Mouse (Mus musculus): ENCODE measurements around the gene Zbtb20. TPM values are rescaled to one million over a fixed set of nuclear protein-coding genes. Genes with fewer than 3 reads are reported as not detected.

Gene Zbtb20
- polyA plus RNA-seq, 1 experiment from 2014 or later: 6.6 TPM

GRCm38 (mm10) chr16:43172912-43173311, 297.2 kb downstream of the Zbtb20 start:
- no peaks in the 10 kb centered on the region for H3K4me1 ChIP-seq (replicated peaks; ENCODE audit: control insufficient read depth, insufficient read depth, low read length)
- no peaks in the 10 kb centered on the region for H3K36me3 ChIP-seq (ENCODE audit: control insufficient read depth, insufficient read depth, low read length)
- 81% methylated on average over 1 of the region's 1 CpGs for WGBS
- H3K9ac ChIP-seq (ENCODE audit: low read depth, low read length): no peak overlapping the region
- H3K27me3 ChIP-seq (replicated peaks; ENCODE audit: control insufficient read depth, insufficient read depth, low read length): no peaks in the 10 kb centered on the region
- DNase-seq (ENCODE audit: low spot score): no peak
- H3K4me3 ChIP-seq (ENCODE audit: low read depth, low read length): no peak overlapping the region
- H3K4me2 ChIP-seq: no peak overlapping the region
- H3K27ac ChIP-seq (ENCODE audit: low read depth, low read length): no peak overlapping the region
- H3K9me3 ChIP-seq (ENCODE audit: control insufficient read depth, low read length): no peaks in the 10 kb centered on the region
- no peak for ATAC-seq (replicated peaks; ENCODE audit: low FRiP score)

GRCm38 (mm10) chr16:43174815-43175214, 299.1 kb downstream of the Zbtb20 start:
- Histone ChIP-seq H3K4me1 (replicated peaks; ENCODE audit: control insufficient read depth, insufficient read depth, low read length) (no peaks in the 10 kb centered on the region), H3K36me3 (ENCODE audit: control insufficient read depth, insufficient read depth, low read length) (no peaks in the 10 kb centered on the region), H3K4me2 (no peak overlapping the region), H3K9me3 (ENCODE audit: control insufficient read depth, low read length) (no peaks in the 10 kb centered on the region), H3K27ac (ENCODE audit: low read depth, low read length) (no peak overlapping the region), H3K27me3 (replicated peaks; ENCODE audit: control insufficient read depth, insufficient read depth, low read length) (no peaks in the 10 kb centered on the region), H3K9ac (ENCODE audit: low read depth, low read length) (no peak overlapping the region), H3K4me3 (ENCODE audit: low read depth, low read length) (no peak overlapping the region)
- WGBS: 75% methylated on average over 2 of the region's 2 CpGs
- DNase-seq (ENCODE audit: low spot score) (no peak), ATAC-seq (replicated peaks; ENCODE audit: low FRiP score) (no peak)

DNA sequence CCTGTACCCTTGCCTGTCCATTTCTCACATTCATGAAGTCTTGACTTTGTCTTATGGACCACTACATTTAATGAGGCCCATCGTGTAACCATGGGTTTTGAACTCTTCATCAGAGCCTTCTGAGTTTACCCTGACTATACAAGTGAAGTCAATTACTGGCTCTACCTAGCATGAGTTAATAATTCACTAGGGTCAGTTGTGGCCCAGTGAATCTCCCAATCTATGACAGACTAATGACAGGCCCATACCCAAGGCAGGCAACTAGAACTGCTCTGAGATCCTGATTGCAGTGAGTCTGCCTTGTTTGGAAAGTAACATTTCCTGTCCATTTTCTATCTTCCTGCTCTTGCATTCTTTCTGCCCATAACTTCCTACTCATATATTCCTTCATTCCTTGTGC, 305.4 kb downstream of the Zbtb20 start:
- no peak for ATAC-seq (replicated peaks; ENCODE audit: low FRiP score)
- DNase-seq (ENCODE audit: low spot score): no peak
- WGBS: 79% methylated on average over 1 of the region's 1 CpGs

GRCm38 (mm10) chr16:43190390-43190789, 314.7 kb downstream of the Zbtb20 start:
- no peak for DNase-seq (ENCODE audit: low spot score)

More for the DNA sequence above, 305.4 kb downstream of the Zbtb20 start:
- no peaks in the 10 kb centered on the region for H3K36me3 ChIP-seq (ENCODE audit: control insufficient read depth, insufficient read depth, low read length)
- no peaks in the 10 kb centered on the region for H3K9me3 ChIP-seq (ENCODE audit: control insufficient read depth, low read length)
- no peaks in the 10 kb centered on the region for H3K27me3 ChIP-seq (replicated peaks; ENCODE audit: control insufficient read depth, insufficient read depth, low read length)
- H3K4me3 ChIP-seq (ENCODE audit: low read depth, low read length): no peak overlapping the region
- no peak overlapping the region for H3K9ac ChIP-seq (ENCODE audit: low read depth, low read length)
- H3K4me2 ChIP-seq: no peak overlapping the region
- H3K27ac ChIP-seq (ENCODE audit: low read depth, low read length): no peak overlapping the region
- no peaks in the 10 kb centered on the region for H3K4me1 ChIP-seq (replicated peaks; ENCODE audit: control insufficient read depth, insufficient read depth, low read length)

DNA sequence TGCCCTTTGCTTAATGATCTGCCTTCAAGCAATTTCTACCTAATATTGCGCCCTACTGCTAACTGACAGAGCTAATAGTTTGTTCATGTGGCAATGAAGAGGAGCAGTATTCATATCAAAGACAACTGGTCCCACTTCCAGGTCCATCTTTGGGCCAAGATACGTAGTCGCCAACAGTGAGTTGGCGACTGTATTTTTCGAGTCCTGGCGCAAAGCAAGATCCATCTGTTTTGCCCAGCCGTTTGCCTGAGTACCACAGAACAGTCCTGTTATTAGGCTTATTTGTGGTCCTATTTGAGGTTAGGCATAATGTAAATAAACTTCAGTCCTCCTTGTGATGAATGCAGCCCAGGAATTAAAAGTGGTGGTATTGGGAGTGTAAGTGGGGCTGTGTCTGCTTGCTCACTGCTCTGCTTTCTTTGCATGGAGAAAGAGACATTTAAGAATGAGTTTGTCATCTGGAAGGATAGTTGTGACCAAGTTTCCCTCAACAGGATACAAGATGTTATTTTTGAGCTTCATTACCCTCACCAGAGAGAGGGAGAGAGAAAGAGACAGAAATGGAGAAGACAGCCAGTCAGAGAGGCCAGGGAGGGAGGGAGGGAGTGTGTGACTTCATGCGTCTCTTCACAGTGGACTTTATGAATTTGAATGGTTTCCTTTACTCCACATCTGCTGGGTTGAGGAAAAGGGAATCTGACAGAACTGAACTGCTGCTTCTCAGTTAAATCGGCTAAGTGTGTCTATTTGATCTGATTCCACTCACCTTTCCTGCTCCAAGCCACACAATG, 315.6 kb downstream of the Zbtb20 start:
- Histone ChIP-seq H3K9me3 (ENCODE audit: control insufficient read depth, low read length) (no peaks in the 10 kb centered on the region), H3K27ac (ENCODE audit: low read depth, low read length) (no peak overlapping the region), H3K36me3 (ENCODE audit: control insufficient read depth, insufficient read depth, low read length) (no peaks in the 10 kb centered on the region), H3K9ac (ENCODE audit: low read depth, low read length) (no peak overlapping the region), H3K4me2 (no peak overlapping the region), H3K4me3 (ENCODE audit: low read depth, low read length) (no peak overlapping the region), H3K4me1 (replicated peaks; ENCODE audit: control insufficient read depth, insufficient read depth, low read length) (no peaks in the 10 kb centered on the region), H3K27me3 (replicated peaks; ENCODE audit: control insufficient read depth, insufficient read depth, low read length) (no peaks in the 10 kb centered on the region)
- ATAC-seq (replicated peaks; ENCODE audit: low FRiP score) (no peak), DNase-seq (ENCODE audit: low spot score) (no peak)
- WGBS: 88% methylated on average over 9 of the region's 9 CpGs

More at GRCm38 (mm10) chr16:43190390-43190789, 314.7 kb downstream of the Zbtb20 start:
- H3K9me3 ChIP-seq (ENCODE audit: control insufficient read depth, low read length): no peaks in the 10 kb centered on the region
- H3K27me3 ChIP-seq (replicated peaks; ENCODE audit: control insufficient read depth, insufficient read depth, low read length): no peaks in the 10 kb centered on the region
- ATAC-seq (replicated peaks; ENCODE audit: low FRiP score): no peak
- no peak overlapping the region for H3K4me3 ChIP-seq (ENCODE audit: low read depth, low read length)
- H3K9ac ChIP-seq (ENCODE audit: low read depth, low read length): no peak overlapping the region
- no peak overlapping the region for H3K27ac ChIP-seq (ENCODE audit: low read depth, low read length)
- no peak overlapping the region for H3K4me2 ChIP-seq
- H3K4me1 ChIP-seq (replicated peaks; ENCODE audit: control insufficient read depth, insufficient read depth, low read length): no peaks in the 10 kb centered on the region
- WGBS: 84% methylated on average over 1 of the region's 1 CpGs
- H3K36me3 ChIP-seq (ENCODE audit: control insufficient read depth, insufficient read depth, low read length): no peaks in the 10 kb centered on the region

- no peak for ATAC-seq (replicated peaks; ENCODE audit: low FRiP score)
- H3K36me3 ChIP-seq (ENCODE audit: control insufficient read depth, insufficient read depth, low read length): no peaks in the 10 kb centered on the region
- H3K9me3 ChIP-seq (ENCODE audit: control insufficient read depth, low read length): no peaks in the 10 kb centered on the region
- no peak overlapping the region for H3K27ac ChIP-seq (ENCODE audit: low read depth, low read length)
- no peak overlapping the region for H3K4me2 ChIP-seq
- no peaks in the 10 kb centered on the region for H3K27me3 ChIP-seq (replicated peaks; ENCODE audit: control insufficient read depth, insufficient read depth, low read length)
- H3K4me1 ChIP-seq (replicated peaks; ENCODE audit: control insufficient read depth, insufficient read depth, low read length): no peaks in the 10 kb centered on the region
- DNase-seq (ENCODE audit: low spot score): no peak
- 85% methylated on average over 6 of the region's 6 CpGs for WGBS
- H3K4me3 ChIP-seq (ENCODE audit: low read depth, low read length): no peak overlapping the region
- no peak overlapping the region for H3K9ac ChIP-seq (ENCODE audit: low read depth, low read length)
These were observed 318.1 kb downstream of the Zbtb20 start for GRCm38 (mm10) chr16:43193631-43194239.

GRCm38 (mm10) chr16:43217336-43218006, 341.8 kb downstream of the Zbtb20 start:
- no peaks in the 10 kb centered on the region for H3K9me3 ChIP-seq (ENCODE audit: control insufficient read depth, low read length)
- 59% methylated on average over 4 of the region's 4 CpGs for WGBS
- no peaks in the 10 kb centered on the region for H3K27me3 ChIP-seq (replicated peaks; ENCODE audit: control insufficient read depth, insufficient read depth, low read length)
- no peak for DNase-seq (ENCODE audit: low spot score)
- no peak overlapping the region for H3K4me2 ChIP-seq
- no peak overlapping the region for H3K27ac ChIP-seq (ENCODE audit: low read depth, low read length)
- H3K36me3 ChIP-seq (ENCODE audit: control insufficient read depth, insufficient read depth, low read length): no peaks in the 10 kb centered on the region
- no peaks in the 10 kb centered on the region for H3K4me1 ChIP-seq (replicated peaks; ENCODE audit: control insufficient read depth, insufficient read depth, low read length)
- no peak overlapping the region for H3K9ac ChIP-seq (ENCODE audit: low read depth, low read length)
- no peak overlapping the region for H3K4me3 ChIP-seq (ENCODE audit: low read depth, low read length)
- no peak for ATAC-seq (replicated peaks; ENCODE audit: low FRiP score)

- no peak overlapping the region for H3K9ac ChIP-seq (ENCODE audit: low read depth, low read length)
- ATAC-seq (replicated peaks; ENCODE audit: low FRiP score) (no peak), DNase-seq (ENCODE audit: low spot score) (no peak)
- H3K4me2 ChIP-seq: no peak overlapping the region
- H3K4me3 ChIP-seq (ENCODE audit: low read depth, low read length): no peak overlapping the region
- H3K27ac ChIP-seq (ENCODE audit: low read depth, low read length): no peak overlapping the region
- no peaks in the 10 kb centered on the region for H3K36me3 ChIP-seq (ENCODE audit: control insufficient read depth, insufficient read depth, low read length)
- H3K9me3 ChIP-seq (ENCODE audit: control insufficient read depth, low read length): no peaks in the 10 kb centered on the region
- no peaks in the 10 kb centered on the region for H3K4me1 ChIP-seq (replicated peaks; ENCODE audit: control insufficient read depth, insufficient read depth, low read length)
- WGBS: 79% methylated on average over 1 of the region's 1 CpGs
- no peaks in the 10 kb centered on the region for H3K27me3 ChIP-seq (replicated peaks; ENCODE audit: control insufficient read depth, insufficient read depth, low read length)
These were observed 343.7 kb downstream of the Zbtb20 start for GRCm38 (mm10) chr16:43219367-43219766.

Measured in liver, embryonic 11.5 days (tissue).